Mouse (Mus musculus) thymus, postnatal 14 days (tissue): Measurements from ENCODE around the gene Plekhg1.

Experiments used
- DNase-seq: peaks from one replicate; pipeline ENCODE4 v3.0.0; 2021

The Plekhg1 gene

GRCm38 (mm10) chr10:3892368-3892767 is 152.2 kb downstream of the Plekhg1 start:
- DNase-seq = no peak

- DNase-seq = no peak
Measured at GRCm38 (mm10) chr10:3898068-3898467, 157.9 kb downstream of the Plekhg1 start.

GRCm38 (mm10) chr10:3900416-3900956 is 160.3 kb downstream of the Plekhg1 start:
- DNase-seq = no peak

- DNase-seq = no peak
Measured at GRCm38 (mm10) chr10:3905747-3906146, 165.6 kb downstream of the Plekhg1 start.

- DNase-seq = no peak
Measured at GRCm38 (mm10) chr10:3914104-3914503, 173.9 kb downstream of the Plekhg1 start.

- DNase-seq = no peak
Measured at GRCm38 (mm10) chr10:3920368-3921152, 180.4 kb downstream of the Plekhg1 start.

GRCm38 (mm10) chr10:3928008-3928545 is 187.9 kb downstream of the Plekhg1 start:
- no peak for DNase-seq

- no peak for DNase-seq
Measured at GRCm38 (mm10) chr10:3931831-3932230, 191.7 kb downstream of the Plekhg1 start.

GRCm38 (mm10) chr10:3933311-3933940 is 193.3 kb downstream of the Plekhg1 start:
- DNase-seq = no peak

- DNase-seq = no peak
Measured at GRCm38 (mm10) chr10:3936864-3937263, 196.7 kb downstream of the Plekhg1 start.

- DNase-seq = no peak
Measured at GRCm38 (mm10) chr10:3939895-3940595, 199.9 kb downstream of the Plekhg1 start.

GRCm38 (mm10) chr10:3940596-3940975 is 200.4 kb downstream of the Plekhg1 start:
- DNase-seq = no peak

GRCm38 (mm10) chr10:3941054-3941757 is 201.0 kb downstream of the Plekhg1 start:
- no peak for DNase-seq

GRCm38 (mm10) chr10:3942289-3942688 is 202.1 kb downstream of the Plekhg1 start:
- DNase-seq = no peak

GRCm38 (mm10) chr10:3943492-3944395 is 203.6 kb downstream of the Plekhg1 start:
- peak; percentile 42 for DNase-seq

- no peak for DNase-seq
Measured at GRCm38 (mm10) chr10:3946871-3947270, 206.7 kb downstream of the Plekhg1 start.

GRCm38 (mm10) chr10:3947346-3947745 is 207.2 kb downstream of the Plekhg1 start:
- no peak for DNase-seq

GRCm38 (mm10) chr10:3949306-3949705 is 209.1 kb downstream of the Plekhg1 start:
- DNase-seq = no peak

- DNase-seq = no peak
Measured at GRCm38 (mm10) chr10:3956471-3956870, 216.3 kb downstream of the Plekhg1 start.

GRCm38 (mm10) chr10:3958591-3958990 is 218.4 kb downstream of the Plekhg1 start:
- DNase-seq = no peak

- no peak for DNase-seq
Measured at GRCm38 (mm10) chr10:3969026-3969425, 228.9 kb downstream of the Plekhg1 start.
